Mouse (Mus musculus): ENCODE results near the gene Ppp1r14d.

GRCm38 (mm10) chr2:119276926-119277325 is 47.2 kb upstream of the Ppp1r14d start:
- TF ChIP-seq CTCF (IDR thresholded peaks at IDR 0.05; ENCODE audit: low read depth) (no peak), EP300 (optimal IDR thresholded peaks at IDR 0.05) (no peak)
